Mouse (Mus musculus): ENCODE measurements around the gene Sap30.
"Not testable (repeated sequence)": the region's sequence is repeated elsewhere in the genome, so short reads cannot be mapped to it uniquely, and the experiment has no call there.

Gene Sap30

GRCm38 (mm10) chr8:57498494-57498846 is 10.8 kb upstream of the Sap30 start:
- no peak for DNase-seq (ENCODE audit: low read depth)

GRCm38 (mm10) chr8:57491873-57492272 is 4.2 kb upstream of the Sap30 start:
- no peak for DNase-seq (ENCODE audit: low read depth)

- no peak for DNase-seq (ENCODE audit: low read depth)
Measured at GRCm38 (mm10) chr8:57489896-57490295, 2.2 kb upstream of the Sap30 start.

- no peak for DNase-seq (ENCODE audit: low read depth)
Measured at GRCm38 (mm10) chr8:57489366-57489765, 1.7 kb upstream of the Sap30 start.

GRCm38 (mm10) chr8:57488312-57488765 is 679 bp upstream of the Sap30 start:
- DNase-seq (ENCODE audit: low read depth): peak; percentile 86

GRCm38 (mm10) chr8:57486491-57487440 is 894 bp downstream of the Sap30 start:
- DNase-seq (ENCODE audit: low read depth): peak; percentile 60

- no peak for DNase-seq (ENCODE audit: low read depth)
Measured at GRCm38 (mm10) chr8:57480606-57481005, 7.1 kb downstream of the Sap30 start.

GRCm38 (mm10) chr8:57479700-57480099 is 8.0 kb downstream of the Sap30 start:
- DNase-seq (ENCODE audit: low read depth): no peak

- DNase-seq (ENCODE audit: low read depth): no peak
Measured at GRCm38 (mm10) chr8:57478406-57478805, 9.3 kb downstream of the Sap30 start.

GRCm38 (mm10) chr8:57473751-57474150 is 13.9 kb downstream of the Sap30 start:
- no peak for DNase-seq (ENCODE audit: low read depth)

- DNase-seq (ENCODE audit: low read depth): no peak
Measured at GRCm38 (mm10) chr8:57470863-57471262, 16.8 kb downstream of the Sap30 start.

- DNase-seq (ENCODE audit: low read depth): no peak
Measured at GRCm38 (mm10) chr8:57468624-57469023, 19.0 kb downstream of the Sap30 start.

- DNase-seq (ENCODE audit: low read depth): no peak
Measured at GRCm38 (mm10) chr8:57463757-57464156, 23.9 kb downstream of the Sap30 start.

GRCm38 (mm10) chr8:57462839-57463238 is 24.8 kb downstream of the Sap30 start:
- no peak for DNase-seq (ENCODE audit: low read depth)

- DNase-seq (ENCODE audit: low read depth): no peak
Measured at GRCm38 (mm10) chr8:57457942-57458341, 29.7 kb downstream of the Sap30 start.

GRCm38 (mm10) chr8:57457152-57457551 is 30.5 kb downstream of the Sap30 start:
- no peak for DNase-seq (ENCODE audit: low read depth)

- DNase-seq (ENCODE audit: low read depth): no peak
Measured at GRCm38 (mm10) chr8:57455765-57456164, 31.9 kb downstream of the Sap30 start, which contains the start of gene Scrg1. Scrg1 (plus strand) TSS chr8:57455923.

- no peak for DNase-seq (ENCODE audit: low read depth)
Measured at GRCm38 (mm10) chr8:57453361-57453760, 34.3 kb downstream of the Sap30 start.

- DNase-seq (ENCODE audit: low read depth): no peak
Measured at GRCm38 (mm10) chr8:57451896-57452295, 35.8 kb downstream of the Sap30 start.

- DNase-seq (ENCODE audit: low read depth): no peak
Measured at GRCm38 (mm10) chr8:57450726-57451125, 36.9 kb downstream of the Sap30 start.

GRCm38 (mm10) chr8:57445901-57446300 is 41.8 kb downstream of the Sap30 start:
- DNase-seq (ENCODE audit: low read depth): not testable (repeated sequence)

- no peak for DNase-seq (ENCODE audit: low read depth)
Measured at GRCm38 (mm10) chr8:57443289-57443688, 44.4 kb downstream of the Sap30 start.

- DNase-seq (ENCODE audit: low read depth): no peak
Measured at GRCm38 (mm10) chr8:57441556-57441955, 46.1 kb downstream of the Sap30 start.

GRCm38 (mm10) chr8:57441131-57441530 is 46.5 kb downstream of the Sap30 start:
- DNase-seq (ENCODE audit: low read depth): no peak
